Mouse (Mus musculus) liver, embryonic 14.5 days (tissue): ENCODE measurements around the gene Exo1.

Source experiments
- CTCF ChIP-seq: IDR thresholded peaks from 2 replicates; pipeline ENCODE4 v1.5.1; 2016; ENCODE audit warnings: antibody characterized with exemption, low read depth, control low read depth
- EP300 ChIP-seq: IDR thresholded peaks from 2 replicates; pipeline ENCODE4 v1.6.1; 2016; ENCODE audit warnings: antibody characterized with exemption, low read depth

GRCm38 (mm10) chr1:175961786-175962185 lies 81.4 kb downstream of the Exo1 start:
- TF ChIP-seq CTCF (no peak), EP300 (no peak)
